Mouse (Mus musculus): ENCODE measurements at regions not wholly inside any gene's neighbourhood (a gene's known extent, or its start where the extent isn't known, plus 50 kb on each side); places are given as distances from the start of the nearest gene placed in this dataset.

GRCm38 (mm10) chr11:84724080-84724479 lies 95.2 kb downstream of the Mrm1 start:
- TF ChIP-seq EP300 (IDR thresholded peaks at IDR 0.05; ENCODE audit: insufficient read depth, low read depth, low read length) (no peak), CTCF (IDR thresholded peaks at IDR 0.05) (peak; percentile 24; the same call in 1 of the 2 replicates)

Measured in heart, adult 2 months (tissue).